Mouse (Mus musculus): Measurements from ENCODE around the gene Usp40. TPM values are rescaled to one million over a fixed set of nuclear protein-coding genes. Genes with fewer than 3 reads are reported as not detected.

Gene Usp40
- polyA plus RNA-seq (2014; fragmentation: Illumina TruSeq; extraction: RNeasy Lipid Tissue Mini Kit (QIAGEN cat#74804); ENCODE audit: low read depth, low replicate concordance) = 35.9 TPM

GRCm38 (mm10) chr1:88008211-88008697 lies at the start of gene Usp40:
Usp40 (minus strand) TSS chr1:88008551.

DNA sequence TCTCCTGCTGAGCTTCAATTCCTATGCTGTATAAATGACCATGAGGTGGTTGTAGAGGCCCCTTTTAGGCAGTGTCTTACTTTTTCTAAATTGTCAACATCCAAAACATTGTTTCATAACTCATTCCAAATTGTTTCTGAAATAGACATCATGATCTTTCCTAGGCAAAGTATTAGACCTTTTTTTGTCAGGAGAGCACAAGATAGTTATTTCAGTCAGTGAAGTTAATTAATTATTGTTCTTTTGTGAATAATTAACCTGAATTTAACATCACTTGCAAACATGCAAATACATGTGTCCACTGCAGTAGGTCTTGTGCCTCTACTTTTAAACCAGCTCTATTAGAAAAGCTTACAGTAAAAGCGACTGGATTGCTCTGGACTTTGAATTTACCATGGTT lies 46.7 kb upstream of the Usp40 start, which contains the start of gene Ugt1a10:
Gene Ugt1a10, plus strand, starts transcription at position 301 of the 400 bp plus-strand sequence.

Other genes with a start within 250 kb of the Usp40 start
- gene Sag, start 204.9 kb downstream of the Usp40 start, polyA plus RNA-seq (2014; fragmentation: Illumina TruSeq; extraction: RNeasy Lipid Tissue Mini Kit (QIAGEN cat#74804); ENCODE audit: low read depth, low replicate concordance) = not detected
- gene Dgkd, start 155.3 kb downstream of the Usp40 start, polyA plus RNA-seq (2014; fragmentation: Illumina TruSeq; extraction: RNeasy Lipid Tissue Mini Kit (QIAGEN cat#74804); ENCODE audit: low read depth, low replicate concordance) = 55.2 TPM
- gene Ugt1a10, start 46.8 kb upstream of the Usp40 start, polyA plus RNA-seq (2014; fragmentation: Illumina TruSeq; extraction: RNeasy Lipid Tissue Mini Kit (QIAGEN cat#74804); ENCODE audit: low read depth, low replicate concordance) = not detected
- gene Ugt1a9, start 62.2 kb upstream of the Usp40 start, polyA plus RNA-seq (2014; fragmentation: Illumina TruSeq; extraction: RNeasy Lipid Tissue Mini Kit (QIAGEN cat#74804); ENCODE audit: low read depth, low replicate concordance) = not detected
- gene Ugt1a8, start 79.3 kb upstream of the Usp40 start, polyA plus RNA-seq (2014; fragmentation: Illumina TruSeq; extraction: RNeasy Lipid Tissue Mini Kit (QIAGEN cat#74804); ENCODE audit: low read depth, low replicate concordance) = not detected
- gene Ugt1a7c, start 86.5 kb upstream of the Usp40 start, polyA plus RNA-seq (2014; fragmentation: Illumina TruSeq; extraction: RNeasy Lipid Tissue Mini Kit (QIAGEN cat#74804); ENCODE audit: low read depth, low replicate concordance) = 306 TPM
- not detected for gene Ugt1a6b, start 94.7 kb upstream of the Usp40 start, polyA plus RNA-seq (2014; fragmentation: Illumina TruSeq; extraction: RNeasy Lipid Tissue Mini Kit (QIAGEN cat#74804); ENCODE audit: low read depth, low replicate concordance)
- 50.2 TPM for gene Ugt1a6a, start 126.3 kb upstream of the Usp40 start, polyA plus RNA-seq (2014; fragmentation: Illumina TruSeq; extraction: RNeasy Lipid Tissue Mini Kit (QIAGEN cat#74804); ENCODE audit: low read depth, low replicate concordance)
- gene Ugt1a5, start 157.5 kb upstream of the Usp40 start, polyA plus RNA-seq (2014; fragmentation: Illumina TruSeq; extraction: RNeasy Lipid Tissue Mini Kit (QIAGEN cat#74804); ENCODE audit: low read depth, low replicate concordance) = 0.88 TPM
- 0.22 TPM for gene Ugt1a2, start 192.1 kb upstream of the Usp40 start, polyA plus RNA-seq (2014; fragmentation: Illumina TruSeq; extraction: RNeasy Lipid Tissue Mini Kit (QIAGEN cat#74804); ENCODE audit: low read depth, low replicate concordance)
- not detected for gene Dnajb3, start 197.2 kb upstream of the Usp40 start, polyA plus RNA-seq (2014; fragmentation: Illumina TruSeq; extraction: RNeasy Lipid Tissue Mini Kit (QIAGEN cat#74804); ENCODE audit: low read depth, low replicate concordance)
- 21.2 TPM for gene Ugt1a1, start 203.4 kb upstream of the Usp40 start, polyA plus RNA-seq (2014; fragmentation: Illumina TruSeq; extraction: RNeasy Lipid Tissue Mini Kit (QIAGEN cat#74804); ENCODE audit: low read depth, low replicate concordance)
- 0.06 TPM for gene Mroh2a, start 218.4 kb upstream of the Usp40 start, polyA plus RNA-seq (2014; fragmentation: Illumina TruSeq; extraction: RNeasy Lipid Tissue Mini Kit (QIAGEN cat#74804); ENCODE audit: low read depth, low replicate concordance)